Mouse (Mus musculus): ENCODE results near the gene Tnfaip8l1.
A peak's percentile ranks its signal among the peaks of the same experiment; 100 is the strongest.

The Tnfaip8l1 gene

GRCm38 (mm10) chr17:56162231-56162774 is at the start of gene Tnfaip8l1:
Tnfaip8l1 (plus strand) TSS chr17:56162477.
- DNase-seq (ENCODE audit: low spot score), result peak; percentile 85

- DNase-seq (ENCODE audit: low spot score), result no peak
Observed at GRCm38 (mm10) chr17:56112743-56113142, 49.5 kb upstream of the Tnfaip8l1 start.

GRCm38 (mm10) chr17:56116193-56116592 is 46.1 kb upstream of the Tnfaip8l1 start:
- DNase-seq (ENCODE audit: low spot score), result no peak

GRCm38 (mm10) chr17:56117251-56117710 is 45.0 kb upstream of the Tnfaip8l1 start, which contains the start of gene Plin5:
Plin5 (minus strand) TSS chr17:56117596.
- no peak for DNase-seq (ENCODE audit: low spot score)

GRCm38 (mm10) chr17:56119431-56119830 is 42.8 kb upstream of the Tnfaip8l1 start:
- no peak for DNase-seq (ENCODE audit: low spot score)

- no peak for DNase-seq (ENCODE audit: low spot score)
Observed at GRCm38 (mm10) chr17:56119981-56120880, 42.0 kb upstream of the Tnfaip8l1 start.

- no peak for DNase-seq (ENCODE audit: low spot score)
Observed at GRCm38 (mm10) chr17:56121826-56122225, 40.5 kb upstream of the Tnfaip8l1 start, which contains the start of gene Lrg1. Lrg1 (minus strand) TSS chr17:56122001.

- DNase-seq (ENCODE audit: low spot score), result no peak
Observed at GRCm38 (mm10) chr17:56123161-56123560, 39.1 kb upstream of the Tnfaip8l1 start.

GRCm38 (mm10) chr17:56123681-56124340 is 38.5 kb upstream of the Tnfaip8l1 start:
- DNase-seq (ENCODE audit: low spot score), result no peak

- DNase-seq (ENCODE audit: low spot score), result no peak
Observed at GRCm38 (mm10) chr17:56124377-56125275, 37.7 kb upstream of the Tnfaip8l1 start.

- no peak for DNase-seq (ENCODE audit: low spot score)
Observed at GRCm38 (mm10) chr17:56125276-56125630, 37.0 kb upstream of the Tnfaip8l1 start.

GRCm38 (mm10) chr17:56126175-56126574 is 36.1 kb upstream of the Tnfaip8l1 start:
- no peak for DNase-seq (ENCODE audit: low spot score)

- no peak for DNase-seq (ENCODE audit: low spot score)
Observed at GRCm38 (mm10) chr17:56128246-56128645, 34.0 kb upstream of the Tnfaip8l1 start.

- DNase-seq (ENCODE audit: low spot score), result no peak
Observed at GRCm38 (mm10) chr17:56131136-56131535, 31.1 kb upstream of the Tnfaip8l1 start.

GRCm38 (mm10) chr17:56131814-56132213 is 30.5 kb upstream of the Tnfaip8l1 start:
- no peak for DNase-seq (ENCODE audit: low spot score)

- no peak for DNase-seq (ENCODE audit: low spot score)
Observed at GRCm38 (mm10) chr17:56132661-56133060, 29.6 kb upstream of the Tnfaip8l1 start.

- no peak for DNase-seq (ENCODE audit: low spot score)
Observed at GRCm38 (mm10) chr17:56133457-56134363, 28.6 kb upstream of the Tnfaip8l1 start.

- DNase-seq (ENCODE audit: low spot score), result no peak
Observed at GRCm38 (mm10) chr17:56134463-56134971, 27.8 kb upstream of the Tnfaip8l1 start.

- DNase-seq (ENCODE audit: low spot score), result no peak
Observed at GRCm38 (mm10) chr17:56136558-56136957, 25.7 kb upstream of the Tnfaip8l1 start.
